Mouse (Mus musculus): ENCODE measurements around the gene Cgas.

The Cgas gene

GRCm38 (mm10) chr9:78463337-78463736 is 20.3 kb upstream of the Cgas start:
- in situ Hi-C loops (cut with MboI, MseI) = loop anchor here (5.0 kb wide), 1 partner anchor 84 kb away; no protein-coding TSS in a partner anchor

GRCm38 (mm10) chr9:78457026-78457425 is 14.0 kb upstream of the Cgas start:
- in situ Hi-C loops (cut with MboI, MseI) = no loop called here

GRCm38 (mm10) chr9:78451382-78451781 is 8.3 kb upstream of the Cgas start:
- in situ Hi-C loops (cut with MboI, MseI) = no loop called here

- in situ Hi-C loops (cut with MboI, MseI) = no loop called here
These were observed 7.4 kb upstream of the Cgas start for GRCm38 (mm10) chr9:78450404-78450803.

GRCm38 (mm10) chr9:78447973-78448873 is 5.2 kb upstream of the Cgas start, which contains the start of the genes Mto1 and Gm17324:
Gene Mto1, plus strand, starts transcription at chr9:78448208.
Gene Gm17324, minus strand, starts transcription at chr9:78448786.
- in situ Hi-C loops (cut with MboI, MseI) = loop anchor here (10.0 kb wide), 1 partner anchor 77 kb away; no protein-coding TSS in a partner anchor

- in situ Hi-C loops (cut with MboI, MseI) = loop anchor here (10.0 kb wide), 1 partner anchor 77 kb away; no protein-coding TSS in a partner anchor
These were observed 4.6 kb upstream of the Cgas start for GRCm38 (mm10) chr9:78447606-78447972.

GRCm38 (mm10) chr9:78442237-78442578 is 829 bp downstream of the Cgas start:
- in situ Hi-C loops (cut with MboI, MseI) = loop anchor here (10.0 kb wide), 1 partner anchor 83 kb away; no protein-coding TSS in a partner anchor

- in situ Hi-C loops (cut with MboI, MseI) = no loop called here
These were observed 3.6 kb downstream of the Cgas start for GRCm38 (mm10) chr9:78439426-78439825.

GRCm38 (mm10) chr9:78432471-78432870 is 10.6 kb downstream of the Cgas start:
- in situ Hi-C loops (cut with MboI, MseI) = no loop called here

GRCm38 (mm10) chr9:78430486-78430885 is 12.6 kb downstream of the Cgas start:
- in situ Hi-C loops (cut with MboI, MseI) = no loop called here

GRCm38 (mm10) chr9:78429551-78429950 is 13.5 kb downstream of the Cgas start:
- in situ Hi-C loops (cut with MboI, MseI) = no loop called here

GRCm38 (mm10) chr9:78428870-78429432 is 14.1 kb downstream of the Cgas start:
- in situ Hi-C loops (cut with MboI, MseI) = no loop called here

GRCm38 (mm10) chr9:78428185-78428584 is 14.9 kb downstream of the Cgas start:
- in situ Hi-C loops (cut with MboI, MseI) = no loop called here

GRCm38 (mm10) chr9:78427362-78427781 is 15.7 kb downstream of the Cgas start:
- in situ Hi-C loops (cut with MboI, MseI) = no loop called here

GRCm38 (mm10) chr9:78401596-78401995 is 41.4 kb downstream of the Cgas start:
- in situ Hi-C loops (cut with MboI, MseI) = no loop called here

GRCm38 (mm10) chr9:78400570-78400969 is 42.5 kb downstream of the Cgas start:
- in situ Hi-C loops (cut with MboI, MseI) = no loop called here

- in situ Hi-C loops (cut with MboI, MseI) = no loop called here
These were observed 46.5 kb downstream of the Cgas start for GRCm38 (mm10) chr9:78396517-78396916.

GRCm38 (mm10) chr9:78395630-78396351 is 47.2 kb downstream of the Cgas start, which contains the start of gene Ddx43:
Gene Ddx43, plus strand, starts transcription at chr9:78395777.
- in situ Hi-C loops (cut with MboI, MseI) = no loop called here

GRCm38 (mm10) chr9:78395244-78395629 is 47.8 kb downstream of the Cgas start:
- in situ Hi-C loops (cut with MboI, MseI) = no loop called here

GRCm38 (mm10) chr9:78394602-78395001 is 48.4 kb downstream of the Cgas start:
- in situ Hi-C loops (cut with MboI, MseI) = no loop called here

GRCm38 (mm10) chr9:78393741-78394140 is 49.3 kb downstream of the Cgas start:
- in situ Hi-C loops (cut with MboI, MseI) = no loop called here

- in situ Hi-C loops (cut with MboI, MseI) = no loop called here
These were observed 53.1 kb downstream of the Cgas start for GRCm38 (mm10) chr9:78389981-78390380.
